Mouse (Mus musculus) gonadal fat pad, adult 2 months (tissue): Measurements from ENCODE around the gene Scrn3. TPM values are rescaled to one million over a fixed set of nuclear protein-coding genes. Genes with fewer than 3 reads are reported as not detected.

Experiments used
- DNase-seq: peaks from one replicate; pipeline ENCODE4 v3.0.0-alpha.2; 2012; ENCODE audit warnings: low read depth
- polyA plus RNA-seq: library from polyadenylated mRNA; depleted of rRNA; stranded (reverse); fragments of >200 nt; gene quantifications from 2 replicates; pipeline ENCODE4 v1.2.3, GENCODE M21; 2012; rRNA removed

The Scrn3 gene
- polyA plus RNA-seq: 11.0 and 12.3 TPM in 2 replicates

DNA sequence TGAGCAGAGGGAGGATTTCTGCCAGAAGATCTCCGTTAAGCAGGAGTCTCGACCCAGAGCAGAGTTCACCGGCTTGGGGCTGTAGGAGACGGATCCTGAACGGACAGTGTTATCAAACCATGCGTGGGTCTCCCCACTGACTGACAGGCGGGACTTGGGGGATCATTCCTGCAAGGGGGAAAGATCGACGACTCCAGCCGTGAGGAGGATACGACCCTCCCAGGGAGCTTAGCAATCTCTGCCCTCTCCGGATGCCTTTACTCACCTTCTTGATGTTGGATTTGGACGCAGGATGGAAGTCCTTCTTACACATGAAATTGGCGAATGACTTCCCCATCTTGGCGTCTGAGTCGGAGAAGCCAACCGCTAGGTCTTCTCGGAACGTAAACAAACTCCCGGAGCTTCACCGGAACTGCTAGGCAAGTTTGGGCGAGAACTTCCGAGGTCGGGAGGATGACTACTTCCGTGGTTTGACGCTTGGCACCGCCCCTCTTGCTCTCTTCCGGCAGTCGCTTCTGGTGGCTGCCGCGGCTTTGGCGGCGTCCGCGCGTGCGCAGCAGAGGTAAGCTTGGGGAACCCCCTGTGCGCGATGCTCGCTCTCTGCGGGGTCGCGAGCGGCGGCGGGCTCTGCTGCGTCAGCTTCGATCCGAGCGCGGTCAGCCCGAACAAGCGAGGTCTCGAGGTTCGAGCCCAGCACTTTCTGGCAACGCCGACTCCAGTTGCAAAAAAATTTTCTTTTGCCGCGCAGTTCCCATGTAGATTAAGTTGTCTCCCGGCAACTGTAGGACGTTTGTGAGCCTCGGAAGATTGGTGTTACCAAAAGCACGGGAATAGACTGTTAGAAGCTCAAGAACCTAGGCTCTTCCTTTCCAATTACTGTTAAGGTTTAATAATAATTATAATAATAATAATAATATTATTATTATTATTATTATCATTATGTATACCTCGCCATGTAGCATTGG lies at the start of gene Scrn3, which contains the start of gene Cir1:
Gene Scrn3, plus strand, starts transcription at position 450 of the 965 bp plus-strand sequence.
Gene Cir1, minus strand, starts transcription at position 550 of the 965 bp plus-strand sequence.
- peak; percentile 65 for DNase-seq

- no peak for DNase-seq
These were observed 49.1 kb upstream of the Scrn3 start for GRCm38 (mm10) chr2:73263172-73263765.

- DNase-seq: no peak
These were observed 48.4 kb upstream of the Scrn3 start for GRCm38 (mm10) chr2:73263794-73264610.

- no peak for DNase-seq
These were observed 47.7 kb upstream of the Scrn3 start for GRCm38 (mm10) chr2:73264611-73265195.

DNA sequence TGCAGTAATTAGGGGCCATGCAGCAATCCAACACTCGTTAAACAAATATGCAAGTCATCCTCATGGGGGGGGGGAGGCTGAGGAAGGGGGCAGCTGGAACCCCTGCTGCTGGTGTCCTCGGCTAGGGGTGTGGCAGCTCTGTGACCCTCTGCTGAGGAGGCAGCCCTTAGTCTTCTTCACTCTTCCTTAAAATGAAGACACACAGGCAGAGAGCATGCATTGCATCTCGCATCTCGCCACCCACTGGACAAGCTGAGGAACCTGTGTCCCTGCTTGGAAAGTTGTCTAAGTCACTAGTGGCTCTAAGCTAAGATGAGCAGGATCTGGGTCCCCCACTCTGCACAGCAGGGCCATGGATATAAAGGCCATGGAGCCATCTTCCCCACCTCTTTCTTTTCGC lies 46.4 kb upstream of the Scrn3 start:
- no peak for DNase-seq

GRCm38 (mm10) chr2:73266623-73267022 lies 45.8 kb upstream of the Scrn3 start:
- no peak for DNase-seq

- DNase-seq: no peak
These were observed 45.2 kb upstream of the Scrn3 start for GRCm38 (mm10) chr2:73267231-73267630.

- no peak for DNase-seq
These were observed 44.6 kb upstream of the Scrn3 start for GRCm38 (mm10) chr2:73267818-73268217.

DNA sequence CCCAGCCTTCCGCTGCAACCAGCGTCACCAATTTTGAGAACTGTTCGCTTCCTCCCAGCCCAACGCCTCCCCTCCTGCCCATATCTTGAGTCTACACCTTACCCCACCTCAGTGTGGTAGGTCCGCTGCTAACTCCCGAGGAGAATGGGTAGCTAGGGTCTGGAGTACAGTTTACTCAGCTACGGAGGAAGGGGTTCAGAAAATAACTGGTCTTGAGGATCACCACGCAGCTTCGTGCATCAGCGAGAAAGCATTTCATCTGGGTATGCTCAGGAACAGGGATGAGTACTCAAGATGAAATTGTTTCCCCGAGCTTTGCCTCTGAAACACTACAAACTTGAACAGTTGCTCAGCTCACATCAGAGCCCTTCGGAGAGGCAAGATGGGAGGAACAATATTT lies 44.1 kb upstream of the Scrn3 start:
- DNase-seq: no peak

DNA sequence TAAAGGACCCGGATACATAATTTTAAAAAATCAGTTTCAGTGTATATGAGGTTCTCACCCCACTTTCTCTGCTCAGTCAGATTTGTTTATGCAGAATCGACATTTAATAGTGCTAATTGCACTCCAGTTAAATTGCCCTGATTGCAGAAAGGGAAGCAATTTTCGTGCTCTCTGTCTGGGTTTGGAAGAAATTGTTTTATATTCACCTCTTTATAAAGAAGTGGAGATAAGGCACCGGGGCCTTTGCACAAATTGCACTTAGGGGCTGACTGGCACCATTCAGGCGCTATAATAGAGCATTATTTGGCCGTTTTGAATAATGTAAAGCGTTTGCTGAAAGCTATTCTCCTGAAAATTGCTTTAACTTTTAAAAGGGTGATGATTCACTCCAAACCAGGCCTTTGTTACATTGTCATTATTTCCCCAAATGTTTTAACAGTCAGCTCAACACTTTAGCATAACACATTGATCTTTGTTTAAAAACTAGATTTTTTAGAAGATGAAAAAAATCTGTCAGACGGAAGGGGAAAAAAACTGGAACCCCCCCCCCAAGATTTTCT lies 43.5 kb upstream of the Scrn3 start:
- DNase-seq: no peak

GRCm38 (mm10) chr2:73269666-73270065 lies 42.7 kb upstream of the Scrn3 start:
- no peak for DNase-seq

- DNase-seq: no peak
These were observed 42.3 kb upstream of the Scrn3 start for GRCm38 (mm10) chr2:73270071-73270592.

GRCm38 (mm10) chr2:73270593-73271458 lies 41.6 kb upstream of the Scrn3 start:
- DNase-seq: no peak

- no peak for DNase-seq
These were observed 40.8 kb upstream of the Scrn3 start, which contains the start of gene Sp9 for GRCm38 (mm10) chr2:73271459-73272161. TSS of gene Sp9 (plus strand) at chr2:73271925.

GRCm38 (mm10) chr2:73272351-73273248 lies 39.8 kb upstream of the Scrn3 start:
- no peak for DNase-seq

DNA sequence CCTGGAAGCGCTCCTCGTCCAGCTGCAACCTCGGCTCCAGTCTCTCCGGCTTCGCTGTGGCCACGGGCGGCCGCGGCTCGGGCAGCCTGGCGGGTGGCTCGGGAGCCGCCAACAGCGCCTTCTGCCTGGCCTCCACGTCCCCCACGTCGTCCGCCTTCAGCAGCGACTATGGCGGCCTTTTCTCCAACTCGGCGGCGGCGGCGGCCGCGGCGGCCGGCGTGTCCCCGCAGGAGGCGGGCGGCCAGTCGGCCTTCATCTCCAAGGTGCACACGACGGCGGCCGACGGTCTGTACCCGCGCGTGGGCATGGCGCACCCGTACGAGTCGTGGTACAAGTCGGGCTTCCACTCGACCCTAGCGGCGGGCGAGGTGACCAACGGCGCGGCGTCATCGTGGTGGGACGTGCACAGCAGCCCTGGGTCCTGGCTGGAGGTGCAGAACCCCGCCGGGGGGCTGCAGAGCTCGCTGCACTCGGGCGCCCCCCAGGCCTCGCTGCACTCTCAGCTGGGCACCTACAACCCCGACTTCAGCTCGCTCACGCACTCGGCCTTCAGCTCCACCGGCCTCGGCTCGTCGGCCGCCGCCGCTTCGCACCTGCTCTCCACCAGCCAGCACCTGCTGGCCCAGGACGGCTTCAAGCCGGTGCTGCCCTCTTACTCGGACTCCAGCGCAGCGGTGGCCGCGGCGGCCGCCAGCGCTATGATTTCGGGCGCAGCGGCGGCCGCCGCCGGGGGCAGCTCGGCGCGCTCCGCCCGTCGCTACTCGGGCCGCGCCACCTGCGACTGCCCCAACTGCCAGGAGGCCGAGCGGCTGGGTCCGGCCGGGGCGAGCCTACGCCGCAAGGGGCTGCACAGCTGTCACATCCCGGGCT lies 38.9 kb upstream of the Scrn3 start:
- no peak for DNase-seq
